In genomic region chr4:122848150-122848621, GRCm38 (mm10) we compare ENCODE assay signal across 8 mouse cellular contexts. TPM values are rescaled to one million over a fixed set of nuclear protein-coding genes. Genes with fewer than 3 reads are reported as not detected.
A peak's percentile ranks its signal among the peaks of the same experiment; 100 is the strongest.
DNase-seq lines count a peak whose midpoint lies in the region; ATAC-seq and TF ChIP-seq lines count a peak whose summit lies in the region.

No protein-coding gene starts in this region.

- no peak overlapping the region for H3K4me3 ChIP-seq in gastrocnemius, adult 2 months

- DNase-seq in gastrocnemius, adult 2 months: peak; percentile 36
- DNase-seq in gastrocnemius, adult 18-20 months (ENCODE audit: low spot score): no peak
- peak; percentile 28 for DNase-seq in NIH3T3 (ENCODE audit: low read depth)
- no peak for DNase-seq in yolk sac, embryonic 10.5 days (ENCODE audit: low spot score)
- no peak for DNase-seq in cerebellum, postnatal 25 days
- DNase-seq in right cerebral cortex, postnatal 36 days (ENCODE audit: low spot score in 2 of 2): no peak

- no peak overlapping the region for H3K27ac ChIP-seq in gastrocnemius, adult 2 months

- peak; percentile 41 for ATAC-seq in inflammation-experienced regulatory T-cells, adult 6 months
- peak; percentile 39; the same call in 1 of the 2 replicates for ATAC-seq in megakaryocyte-erythroid progenitor cell, adult 5-6 weeks (replicated peaks; ENCODE audit: low FRiP score, low TSS enrichment, poor library complexity, severe bottlenecking)

- intact Hi-C loops in gastrocnemius, adult 2 months (cut with DNase I): no loop called here

- no peak for TF ChIP-seq CTCF in gastrocnemius, adult 2 months (IDR thresholded peaks at IDR 0.05)

RNA-seq across cellular contexts. Expression of gene Ppt1, which starts 12.1 kb away (rescaled TPM):
- 10 to 100 TPM in 1 of 2 experiments, 1 to 10 TPM in 1; 9.1 to 13.6 TPM for total RNA-seq in gastrocnemius, adult 2 months (2021)
- total RNA-seq in gastrocnemius, adult 18-20 months (2021): 10 to 100 TPM; 11.4 to 12.7 TPM
- polyA plus RNA-seq in inflammation-experienced regulatory T-cells, adult 6 months (2017; shearing (Covaris generic)): 100 to 1,000 TPM in 2 of 3 experiments, 10 to 100 TPM in 1; 88.2 to 161 (median 123) TPM
- total RNA-seq in megakaryocyte-erythroid progenitor cell, adult 5-6 weeks (2014; fragmentation: Nextera tagmentation): 24.5 and 25.1 TPM in 2 replicates
- 30.1 and 37.8 TPM in 2 replicates for total RNA-seq in megakaryocyte-erythroid progenitor cell, adult 5-6 weeks (2017)

RNA-seq across cellular contexts. Expression of gene Cap1, which starts 37.7 kb away (rescaled TPM):
- total RNA-seq in gastrocnemius, adult 2 months (2021): 10 to 100 TPM; 17.4 to 25.5 TPM
- total RNA-seq in gastrocnemius, adult 18-20 months (2021): 10 to 100 TPM; 16.7 to 25.5 TPM
- polyA plus RNA-seq in inflammation-experienced regulatory T-cells, adult 6 months (2017; shearing (Covaris generic)): 100 to 1,000 TPM; 303 to 446 (median 377) TPM
- 50.7 and 56.5 TPM in 2 replicates for total RNA-seq in megakaryocyte-erythroid progenitor cell, adult 5-6 weeks (2014; fragmentation: Nextera tagmentation)
- 80.5 and 95.8 TPM in 2 replicates for total RNA-seq in megakaryocyte-erythroid progenitor cell, adult 5-6 weeks (2017)

Comparison
In these comparisons a context has a peak if more than half of its experiments do, and no peak if none do; other contexts are left out.
1. DNase-seq: peak in gastrocnemius, adult 2 months (single experiment) and NIH3T3 (single experiment); none in gastrocnemius, adult 18-20 months (single experiment), yolk sac, embryonic 10.5 days (single experiment), cerebellum, postnatal 25 days (0 of 2) and right cerebral cortex, postnatal 36 days (0 of 2).